Mouse (Mus musculus) liver, postnatal 0 days (tissue): ENCODE data around the gene Trmt10c.

Source experiments
- CTCF ChIP-seq: sonication (generic); IDR thresholded peaks from 2 replicates; pipeline ENCODE4 v1.5.1; 2016; ENCODE audit warnings: antibody characterized with exemption, low read depth
- EP300 ChIP-seq: IDR thresholded peaks from 2 replicates; pipeline ENCODE4 v1.6.1; 2016; ENCODE audit warnings: antibody characterized with exemption, low read depth, mild to moderate bottlenecking

DNA sequence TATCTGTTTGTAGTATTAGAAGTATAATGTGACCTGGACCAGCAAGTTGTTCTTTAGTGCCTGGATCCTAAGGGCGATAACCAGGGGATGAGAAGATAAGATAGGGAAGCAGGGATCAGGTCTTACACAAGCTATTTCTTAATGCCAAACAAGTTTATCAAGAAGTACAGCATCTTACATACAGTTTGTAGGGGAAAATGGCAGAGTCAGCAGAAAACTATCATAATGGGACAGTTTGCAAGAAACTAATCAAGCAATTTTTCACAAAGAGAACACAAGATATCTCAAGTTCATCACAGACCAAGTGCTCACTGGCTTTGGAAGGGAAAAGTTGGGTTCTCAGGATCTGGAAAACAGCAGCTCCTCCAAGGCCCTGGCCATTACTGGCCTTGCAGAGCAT, 41.8 kb upstream of the Trmt10c start:
- no peak for TF ChIP-seq CTCF
- TF ChIP-seq EP300, result no peak
